Mouse (Mus musculus) stomach, postnatal 0 days (tissue): Measurements from ENCODE around the gene Hexb.
A peak's percentile ranks its signal among the peaks of the same experiment; 100 is the strongest.

Experiments
- CTCF ChIP-seq: IDR thresholded peaks from 2 replicates; pipeline ENCODE4 v1.5.1; 2016; ENCODE audit warnings: antibody characterized with exemption, low read depth, mild to moderate bottlenecking, moderate library complexity
- EP300 ChIP-seq: optimal IDR thresholded peaks from 2 replicates; pipeline ENCODE3; 2016; ENCODE audit warnings: antibody characterized with exemption

- peak; percentile 74 for TF ChIP-seq CTCF
- TF ChIP-seq EP300 = no peak
Measured at GRCm38 (mm10) chr13:97240279-97240964, 42.3 kb upstream of the Hexb start.
